Mouse (Mus musculus) hindbrain, embryonic 15.5 days (tissue): ENCODE results near the gene Agpat3. TPM values are rescaled to one million over a fixed set of nuclear protein-coding genes. Genes with fewer than 3 reads are reported as not detected.

Experiments used
- ATAC-seq: fragments of 200-750 bp; cut with Nextera tagmentation; 2 replicates; pipeline ENCODE4 v1.8.0; 2017; ENCODE audit warnings: low read depth, moderate number of reproducible peaks, moderate TSS enrichment; ENCODE audit not compliant: low FRiP score
- H3K27ac ChIP-seq: fragments of 300-500 bp; sonication (generic); replicated peaks from 2 replicates; pipeline ENCODE4 v1.5.1; 2015; ENCODE audit warnings: mild to moderate bottlenecking, inconsistent platforms
- H3K27me3 ChIP-seq: fragments of 300-500 bp; sonication (generic); 2 replicates; pipeline ENCODE4 v1.6.1; 2015; ENCODE audit warnings: control low read depth, inconsistent platforms
- H3K36me3 ChIP-seq: fragments of 300-500 bp; sonication (generic); 2 replicates; pipeline ENCODE4 v1.6.1; 2015; ENCODE audit warnings: control low read depth, inconsistent platforms
- H3K4me1 ChIP-seq: fragments of 300-500 bp; sonication (generic); replicated peaks from 2 replicates; pipeline ENCODE4 v1.6.1; 2015; ENCODE audit warnings: control low read depth, inconsistent platforms
- H3K4me2 ChIP-seq: fragments of 300-500 bp; sonication (generic); 2 replicates; pipeline ENCODE4 v1.6.1; 2015; ENCODE audit warnings: moderate library complexity, mild to moderate bottlenecking, inconsistent platforms
- H3K4me3 ChIP-seq: fragments of 300-500 bp; sonication (generic); 2 replicates; pipeline ENCODE4 v1.5.1; 2015; ENCODE audit warnings: mild to moderate bottlenecking, inconsistent platforms
- H3K9ac ChIP-seq: fragments of 300-500 bp; sonication (generic); 2 replicates; pipeline ENCODE4 v1.6.1; 2015; ENCODE audit warnings: inconsistent platforms
- H3K9me3 ChIP-seq: fragments of 300-500 bp; sonication (generic); 2 replicates; pipeline ENCODE4 v1.6.1; 2016; ENCODE audit warnings: control low read depth, inconsistent platforms
- WGBS: fragments of 180-500 bp; shearing (Covaris S2); methylation state at CpG from one replicate; pipeline ENCODE4 v1.1.7; 2015; 5-methylcytosine and 5-hydroxymethylcytosine counted together
- polyA plus RNA-seq: library from polyadenylated mRNA; unstranded; fragments of >200 nt; fragmentation: Nextera tagmentation; extraction: Ambion mirVana; gene quantifications from 2 replicates; pipeline ENCODE4 v1.2.1, GENCODE M21; 2015

Agpat3 gene
- polyA plus RNA-seq, 1 experiment from 2014 or later, result 83.5 TPM

DNA sequence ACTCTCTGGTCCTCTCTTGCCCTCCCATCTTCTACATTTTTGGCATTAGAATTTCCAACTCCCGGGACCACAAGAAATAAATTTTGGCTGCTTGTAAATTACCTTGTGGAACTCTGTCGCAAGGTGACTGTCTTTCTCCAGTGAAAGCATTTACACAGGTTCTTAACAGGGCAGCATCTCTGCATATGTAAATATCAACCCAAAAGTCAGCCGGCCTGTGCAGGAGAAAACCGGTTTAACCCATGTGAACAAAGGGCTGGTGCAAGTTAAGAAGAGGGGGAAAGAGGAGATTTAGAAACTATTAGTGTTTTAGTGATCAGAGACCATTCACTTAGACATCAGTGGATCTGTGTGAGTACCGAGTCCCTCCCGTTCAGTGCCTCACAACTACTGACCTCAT, 92.6 kb downstream of the Agpat3 start:
- H3K27me3 ChIP-seq, result no peaks in the 10 kb centered on the region
- WGBS, result 57% methylated on average over 6 of the region's 6 CpGs
- no peaks in the 10 kb centered on the region for H3K9me3 ChIP-seq
- no peak overlapping the region for H3K27ac ChIP-seq
- H3K4me3 ChIP-seq, result no peak overlapping the region
- H3K36me3 ChIP-seq, result no peaks in the 10 kb centered on the region
- no peaks in the 10 kb centered on the region for H3K4me1 ChIP-seq
- no peak overlapping the region for H3K4me2 ChIP-seq
- H3K9ac ChIP-seq, result no peak overlapping the region
- ATAC-seq, result no peak

DNA sequence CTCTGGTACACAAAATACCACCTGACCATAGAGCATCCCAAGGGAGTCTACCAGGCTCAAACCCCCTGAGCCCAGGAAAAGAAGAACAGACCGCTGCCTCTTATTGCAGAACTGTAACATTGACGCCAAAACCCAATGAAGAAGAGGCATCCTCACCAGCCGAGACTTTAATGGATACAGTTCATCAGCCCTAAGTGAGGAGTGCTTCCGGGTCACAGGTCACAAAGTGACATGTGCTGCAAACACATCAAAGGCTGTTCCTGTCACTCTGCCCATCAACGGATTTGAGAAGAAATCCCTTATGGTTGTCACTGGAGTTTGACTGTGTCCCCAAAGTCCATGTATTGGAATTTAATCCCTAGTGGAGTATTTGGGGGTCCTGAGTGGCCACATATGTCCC, 93.1 kb downstream of the Agpat3 start:
- WGBS, result 76% methylated on average over 5 of the region's 5 CpGs
- no peak overlapping the region for H3K27ac ChIP-seq
- H3K4me3 ChIP-seq, result no peak overlapping the region
- no peaks in the 10 kb centered on the region for H3K36me3 ChIP-seq
- H3K9ac ChIP-seq, result no peak overlapping the region
- no peaks in the 10 kb centered on the region for H3K27me3 ChIP-seq
- H3K4me2 ChIP-seq, result no peak overlapping the region
- no peak for ATAC-seq
- no peaks in the 10 kb centered on the region for H3K9me3 ChIP-seq
- H3K4me1 ChIP-seq, result no peaks in the 10 kb centered on the region

DNA sequence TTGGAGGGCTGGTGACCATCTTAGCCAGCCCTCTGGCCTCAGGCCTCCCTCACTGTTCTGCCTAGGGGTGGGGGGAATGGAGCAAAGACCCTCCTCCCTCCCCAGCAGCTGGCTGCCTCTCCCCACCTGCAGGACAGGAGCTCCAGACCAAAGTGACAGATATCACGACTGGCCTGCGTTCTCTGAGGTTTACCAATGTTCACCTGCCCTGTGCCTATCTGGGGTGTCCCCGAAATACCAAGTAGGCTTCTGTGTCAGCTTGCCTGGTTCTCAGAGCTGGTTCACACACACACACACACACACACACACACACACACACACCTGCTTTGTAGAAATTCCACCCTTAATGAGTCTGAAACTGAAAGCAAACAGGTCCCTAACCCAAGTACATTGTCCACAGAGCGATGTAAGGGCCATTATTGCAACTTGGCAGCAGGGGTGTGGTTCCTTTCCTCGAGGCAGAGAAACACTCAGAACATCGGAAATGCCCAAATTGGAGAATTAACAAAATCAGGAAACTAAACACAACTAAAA, 94.1 kb downstream of the Agpat3 start:
- Histone ChIP-seq H3K27ac (no peak overlapping the region), H3K27me3 (no peaks in the 10 kb centered on the region), H3K9me3 (no peaks in the 10 kb centered on the region), H3K4me1 (no peaks in the 10 kb centered on the region), H3K36me3 (no peaks in the 10 kb centered on the region), H3K4me2 (no peak overlapping the region), H3K4me3 (no peak overlapping the region), H3K9ac (no peak overlapping the region)
- ATAC-seq, result no peak
- WGBS, result 82% methylated on average over 6 of the region's 6 CpGs

DNA sequence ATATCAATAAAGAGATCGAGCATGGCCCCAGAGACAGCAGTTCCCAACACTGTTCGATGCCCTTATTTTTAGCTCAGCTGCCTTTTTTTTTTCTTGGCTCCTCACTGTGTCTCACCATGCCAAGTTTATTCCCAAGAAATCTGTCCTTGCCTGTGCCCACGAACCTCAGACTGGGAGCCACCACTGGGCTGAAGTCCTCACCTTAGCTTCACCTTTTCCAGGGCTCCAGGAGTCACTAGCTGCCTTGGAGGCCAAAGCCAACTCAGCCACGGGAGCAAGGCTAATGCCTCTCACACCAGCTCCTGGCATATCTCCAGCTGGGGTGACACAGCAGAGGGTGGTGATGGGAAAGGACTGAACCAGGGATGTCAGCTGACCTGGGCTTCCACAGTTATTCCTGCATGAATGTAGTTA, 96.6 kb downstream of the Agpat3 start:
- no peak overlapping the region for H3K4me2 ChIP-seq
- no peaks in the 10 kb centered on the region for H3K9me3 ChIP-seq
- no peak for ATAC-seq
- H3K4me1 ChIP-seq, result no peaks in the 10 kb centered on the region
- H3K9ac ChIP-seq, result no peak overlapping the region
- WGBS, result 68% methylated on average over 4 of the region's 4 CpGs
- H3K27ac ChIP-seq, result no peak overlapping the region
- H3K4me3 ChIP-seq, result no peak overlapping the region
- no peaks in the 10 kb centered on the region for H3K27me3 ChIP-seq
- no peaks in the 10 kb centered on the region for H3K36me3 ChIP-seq

DNA sequence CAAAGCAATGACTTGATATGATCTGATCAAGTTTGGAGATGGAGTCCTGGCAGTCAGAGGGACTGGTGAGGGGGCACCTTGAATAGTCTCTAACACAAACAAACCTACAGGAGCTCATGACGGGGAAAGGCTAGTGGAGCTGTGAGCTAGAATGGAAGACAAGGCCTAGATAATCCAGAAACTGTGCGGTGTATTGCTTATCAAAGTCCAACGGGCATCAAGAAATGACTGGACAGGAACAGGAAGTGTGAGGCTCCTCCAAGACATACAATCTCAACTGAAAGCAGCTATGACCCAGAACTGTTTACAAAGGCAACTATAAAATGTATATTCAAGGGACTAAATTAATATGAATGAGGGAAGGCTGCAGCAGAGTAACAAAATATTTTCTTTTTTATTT, 105.1 kb downstream of the Agpat3 start:
- H3K36me3 ChIP-seq, result no peaks in the 10 kb centered on the region
- H3K27me3 ChIP-seq, result no peaks in the 10 kb centered on the region
- H3K4me3 ChIP-seq, result no peak overlapping the region
- peaks cover 16% of the 10 kb centered on the region for H3K4me1 ChIP-seq
- no peak for ATAC-seq
- H3K27ac ChIP-seq, result no peak overlapping the region
- no peaks in the 10 kb centered on the region for H3K9me3 ChIP-seq
- H3K9ac ChIP-seq, result no peak overlapping the region
- no peak overlapping the region for H3K4me2 ChIP-seq
- WGBS, result 92% methylated on average over 3 of the region's 3 CpGs

DNA sequence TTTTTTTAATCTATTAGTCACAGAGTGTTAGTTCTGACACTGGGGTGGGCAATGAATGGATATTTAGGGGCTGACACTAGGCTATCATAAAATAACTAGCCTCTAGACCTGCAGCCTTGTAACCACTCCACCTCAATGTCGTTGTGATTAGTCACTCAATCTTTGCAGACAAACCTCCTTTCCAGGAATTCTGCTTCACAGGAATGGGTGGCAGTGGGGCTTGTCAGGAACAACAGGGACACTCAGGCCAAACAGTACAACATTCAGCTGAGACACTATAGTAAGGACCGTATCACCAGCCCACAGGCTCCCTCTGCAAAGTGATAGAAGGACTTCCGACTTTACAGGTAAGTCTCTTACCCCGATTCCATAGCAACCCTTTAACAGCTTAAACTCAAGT, 105.6 kb downstream of the Agpat3 start:
- Histone ChIP-seq H3K36me3 (no peaks in the 10 kb centered on the region), H3K4me3 (no peak overlapping the region), H3K9ac (no peak overlapping the region), H3K27ac (no peak overlapping the region), H3K4me2 (no peak overlapping the region), H3K9me3 (no peaks in the 10 kb centered on the region), H3K4me1 (peaks cover 18% of the 10 kb centered on the region), H3K27me3 (no peaks in the 10 kb centered on the region)
- ATAC-seq, result no peak
- WGBS, result 88% methylated on average over 4 of the region's 4 CpGs

DNA sequence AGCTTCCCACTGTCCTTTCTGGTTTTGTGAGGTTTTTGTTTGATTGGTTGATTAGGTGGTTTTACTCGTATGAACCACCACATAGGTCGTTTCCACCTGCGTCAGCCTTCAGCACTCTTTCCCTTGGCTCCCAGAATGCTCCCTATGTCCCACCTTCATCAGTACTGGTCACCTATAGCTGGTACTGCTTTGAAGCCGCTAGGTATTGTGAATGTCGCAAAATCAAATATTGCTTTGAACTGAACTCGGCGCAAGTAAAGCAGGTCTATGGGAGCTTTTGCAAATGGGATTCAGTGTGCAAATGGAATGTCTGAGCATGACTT, 107.1 kb downstream of the Agpat3 start:
- H3K4me2 ChIP-seq, result peak overlapping the region; percentile 86
- H3K27ac ChIP-seq, result peak overlapping the region; percentile 90
- no peaks in the 10 kb centered on the region for H3K36me3 ChIP-seq
- H3K27me3 ChIP-seq, result no peaks in the 10 kb centered on the region
- H3K9me3 ChIP-seq, result no peaks in the 10 kb centered on the region
- peak overlapping the region; percentile 70 for H3K4me3 ChIP-seq
- ATAC-seq, result peak; percentile 69
- WGBS, result 16% methylated on average over 7 of the region's 7 CpGs
- peaks cover 19% of the 10 kb centered on the region for H3K4me1 ChIP-seq
- peak overlapping the region; percentile 68 for H3K9ac ChIP-seq

DNA sequence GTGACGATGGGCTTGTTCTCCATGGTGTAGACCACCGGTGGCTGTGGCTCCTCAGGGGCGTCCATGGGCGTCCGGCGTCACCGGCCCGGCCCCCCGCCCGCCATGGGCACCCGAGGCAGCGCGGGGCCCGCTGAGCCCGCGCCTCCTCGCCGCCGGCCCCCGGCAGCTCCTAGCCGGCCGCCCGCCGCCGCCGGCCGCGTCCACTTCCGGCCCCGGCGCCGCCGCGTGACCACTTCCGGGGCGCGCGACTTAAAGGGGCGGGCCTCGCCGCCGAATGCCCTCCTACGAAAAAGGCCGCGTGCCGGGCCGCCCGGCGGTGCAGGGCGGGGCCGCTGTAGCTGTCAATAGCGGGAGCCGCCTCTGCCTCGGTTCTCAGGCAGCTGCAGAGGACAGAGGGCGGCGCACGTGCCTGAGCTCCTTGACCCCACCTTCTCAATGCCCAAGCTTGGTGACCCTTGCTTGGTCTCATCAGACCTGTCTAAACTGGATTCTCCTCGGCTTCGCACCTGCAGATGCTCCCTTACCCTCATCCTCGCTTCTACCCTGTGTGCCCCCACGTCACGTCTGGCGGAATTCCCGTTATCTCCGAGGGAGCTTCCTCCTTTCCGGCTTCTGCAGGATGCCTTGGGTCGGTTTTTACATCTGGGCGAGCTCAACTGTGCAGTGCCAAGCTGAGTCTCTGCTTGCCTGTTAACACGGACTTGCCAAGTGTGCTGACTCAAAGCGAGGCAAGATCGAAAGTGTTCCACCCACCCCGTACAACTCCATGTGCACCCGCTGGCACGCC, 107.7 kb downstream of the Agpat3 start, which contains the start of gene Trappc10:
Gene Trappc10, minus strand, starts transcription at position 204 of the 787 bp plus-strand sequence.
- Histone ChIP-seq H3K27ac (peak within 1 kb of the TSS; percentile 90), H3K36me3 (no peaks in the 10 kb centered on the region), H3K4me2 (peak within 1 kb of the TSS; percentile 86), H3K9ac (peak within 1 kb of the TSS; percentile 68), H3K9me3 (no peaks in the 10 kb centered on the region), H3K4me3 (peak within 1 kb of the TSS; percentile 70), H3K4me1 (peaks cover 19% of the 10 kb centered on the region), H3K27me3 (no peaks in the 10 kb centered on the region)
- peak; percentile 95 for ATAC-seq
- WGBS, result under 1% methylated on average over 68 of the region's 74 CpGs

DNA sequence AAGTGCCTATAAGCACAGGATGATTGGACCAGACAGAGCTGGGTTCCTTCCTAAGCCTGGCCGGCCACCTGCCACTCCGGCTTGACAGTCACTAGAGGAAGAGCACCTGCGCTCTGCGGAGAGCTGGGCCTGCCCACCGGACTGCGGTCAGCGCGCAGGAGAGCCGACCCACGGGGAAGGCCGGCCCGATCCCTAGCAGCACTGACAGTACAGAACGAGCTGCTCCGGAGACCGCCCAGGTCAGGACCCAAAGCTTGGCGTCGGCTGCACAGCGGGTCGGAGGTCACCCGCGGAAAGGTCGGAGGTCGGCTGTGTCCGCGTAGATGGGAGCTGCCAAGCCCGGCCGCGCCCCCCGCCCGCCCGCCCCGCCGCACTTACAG, 108.2 kb downstream of the Agpat3 start:
- H3K9me3 ChIP-seq, result no peaks in the 10 kb centered on the region
- peak overlapping the region; percentile 90 for H3K27ac ChIP-seq
- peaks cover 19% of the 10 kb centered on the region for H3K4me1 ChIP-seq
- no peaks in the 10 kb centered on the region for H3K36me3 ChIP-seq
- H3K9ac ChIP-seq, result peak overlapping the region; percentile 68
- ATAC-seq, result peak; percentile 71
- H3K4me2 ChIP-seq, result peak overlapping the region; percentile 86
- no peaks in the 10 kb centered on the region for H3K27me3 ChIP-seq
- H3K4me3 ChIP-seq, result peak overlapping the region; percentile 70
- WGBS, result under 1% methylated on average over 30 of the region's 33 CpGs

DNA sequence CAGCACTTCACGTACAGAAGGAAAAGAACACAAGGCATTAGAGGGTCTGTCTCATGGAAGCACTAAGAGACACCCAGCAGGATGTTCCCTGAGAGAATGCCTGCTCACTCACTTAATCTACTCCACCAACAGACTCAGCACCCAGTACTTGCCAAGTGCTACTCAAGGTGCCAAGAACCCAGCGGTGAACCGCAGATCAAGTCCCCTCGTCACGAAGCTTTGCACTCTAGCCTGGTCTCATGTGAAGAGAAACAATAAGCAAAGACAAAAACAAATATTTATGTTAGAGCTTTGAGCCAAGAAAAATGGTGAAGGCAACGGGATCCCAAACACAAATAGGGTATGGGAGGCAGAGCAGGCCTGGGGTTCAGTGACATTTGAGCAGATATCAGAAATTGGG, 113.4 kb downstream of the Agpat3 start:
- H3K4me3 ChIP-seq, result no peak overlapping the region
- H3K36me3 ChIP-seq, result no peaks in the 10 kb centered on the region
- H3K27ac ChIP-seq, result no peak overlapping the region
- H3K4me2 ChIP-seq, result no peak overlapping the region
- no peaks in the 10 kb centered on the region for H3K9me3 ChIP-seq
- ATAC-seq, result no peak
- no peak overlapping the region for H3K9ac ChIP-seq
- H3K27me3 ChIP-seq, result no peaks in the 10 kb centered on the region
- 85% methylated on average over 6 of the region's 6 CpGs for WGBS
- peaks cover 24% of the 10 kb centered on the region for H3K4me1 ChIP-seq

DNA sequence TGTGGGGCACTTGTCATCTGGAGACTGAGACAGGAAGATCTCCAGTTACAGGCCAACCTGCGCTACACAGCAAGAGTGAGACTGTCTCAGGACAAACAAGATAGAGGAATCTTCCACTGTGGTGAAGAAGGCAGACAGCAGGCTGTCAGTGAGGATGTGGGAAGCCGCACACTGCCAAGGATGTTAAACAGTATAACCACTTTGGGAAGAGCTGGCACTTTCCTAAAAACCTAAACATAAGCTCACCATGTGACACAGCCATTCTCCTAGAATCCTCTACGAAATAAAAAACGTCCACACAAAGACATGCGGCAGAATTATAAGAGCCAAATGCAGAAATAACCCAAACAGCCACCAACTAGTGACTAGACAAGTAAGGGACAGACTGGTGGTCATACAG, 114.0 kb downstream of the Agpat3 start:
- Histone ChIP-seq H3K9me3 (no peaks in the 10 kb centered on the region), H3K27ac (no peak overlapping the region), H3K4me3 (no peak overlapping the region), H3K4me2 (no peak overlapping the region), H3K4me1 (peaks cover 18% of the 10 kb centered on the region), H3K36me3 (no peaks in the 10 kb centered on the region), H3K9ac (no peak overlapping the region), H3K27me3 (no peaks in the 10 kb centered on the region)
- 95% methylated on average over 5 of the region's 5 CpGs for WGBS
- ATAC-seq, result no peak

DNA sequence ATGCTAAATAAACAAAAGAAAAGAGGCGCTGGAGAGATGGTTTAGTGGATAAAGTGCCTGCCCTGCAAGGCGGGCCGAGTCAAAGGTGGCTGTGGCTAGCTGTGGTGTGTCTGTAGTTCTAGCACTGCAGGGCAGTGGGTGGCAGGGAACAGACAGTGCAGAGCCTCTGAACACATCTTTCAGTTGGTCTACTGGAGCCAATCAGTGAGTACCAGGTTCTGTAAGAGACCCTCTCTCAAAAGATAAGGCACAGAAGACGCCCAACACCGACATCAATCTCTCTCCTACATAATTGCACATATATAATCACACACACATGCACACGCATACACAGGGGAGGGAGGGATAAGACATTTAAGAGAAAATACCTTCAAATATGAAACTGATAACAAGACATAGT, 114.5 kb downstream of the Agpat3 start:
- peaks cover 13% of the 10 kb centered on the region for H3K4me1 ChIP-seq
- H3K27ac ChIP-seq, result no peak overlapping the region
- H3K9ac ChIP-seq, result no peak overlapping the region
- H3K36me3 ChIP-seq, result no peaks in the 10 kb centered on the region
- ATAC-seq, result no peak
- no peak overlapping the region for H3K4me2 ChIP-seq
- H3K27me3 ChIP-seq, result no peaks in the 10 kb centered on the region
- no peak overlapping the region for H3K4me3 ChIP-seq
- 91% methylated on average over 6 of the region's 6 CpGs for WGBS
- H3K9me3 ChIP-seq, result no peaks in the 10 kb centered on the region
